Comparison of ENCODE assay signal across 17 mouse cellular contexts in the genomic region with DNA sequence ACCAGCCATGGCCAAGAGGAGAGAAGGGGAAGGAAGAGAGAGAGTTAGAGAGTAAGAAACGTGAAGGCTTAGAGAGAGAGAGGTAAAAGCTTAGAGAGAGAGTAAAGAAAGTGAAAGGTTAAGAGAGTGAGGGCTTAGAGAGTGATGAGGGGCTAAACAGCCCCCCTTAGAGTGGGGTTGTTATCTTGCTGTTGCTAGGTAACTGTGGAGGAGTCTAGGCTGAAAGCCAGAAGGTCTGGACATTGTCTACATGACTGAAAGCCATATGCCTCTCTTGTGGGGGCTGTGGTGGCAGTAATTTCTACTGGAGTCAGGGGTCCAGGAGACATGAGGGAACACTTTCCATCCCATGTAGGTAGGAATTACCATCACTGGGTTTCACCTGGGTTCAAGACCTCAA.
"Had no signal": no experiment of that assay in that cellular context is flagged by ENCODE, and none has a peak within 500 bp of the region (broad histone marks: within the 10 kb centered on the region; RNA-seq: fewer than 3 reads in every experiment).

No protein-coding gene starts in this region.

- H3K9me3 ChIP-seq: liver, embryonic 13.5 days had no signal

- H3K4me3 ChIP-seq: left cerebral cortex, adult 2 months; liver, embryonic 13.5 days had no signal

- H3K4me1 ChIP-seq: liver, embryonic 13.5 days had no signal

- H3K9ac ChIP-seq: liver, embryonic 13.5 days had no signal

- H3K4me2 ChIP-seq: liver, embryonic 13.5 days; midbrain, embryonic 11.5 days had no signal

- H3K27me3 ChIP-seq: liver, embryonic 13.5 days had no signal

- DNase-seq: kidney, postnatal 10 days; kidney, postnatal 36 days; layer of hippocampus, postnatal 36 days; liver, embryonic 13.5 days; lung, adult 2 months; lung, postnatal 14 days; lung, postnatal 4 days; midbrain, embryonic 14.5 days; right cerebral cortex, adult 18-20 months; right cerebral cortex, postnatal 14 days; right cerebral cortex, postnatal 4 days; thymus, adult 2 months; thymus, postnatal 14 days; thymus, postnatal 4 days had no signal

- H3K36me3 ChIP-seq: liver, embryonic 13.5 days had no signal

- H3K27ac ChIP-seq: left cerebral cortex, adult 2 months; liver, embryonic 13.5 days; stomach, postnatal 0 days had no signal
